Mouse (Mus musculus): ENCODE data around the gene Skil. TPM values are rescaled to one million over a fixed set of nuclear protein-coding genes. Genes with fewer than 3 reads are reported as not detected.
A peak's percentile ranks its signal among the peaks of the same experiment; 100 is the strongest.

Gene Skil
- polyA plus RNA-seq, 2 experiments = 13.7 to 20.6 TPM

- Histone ChIP-seq H3K9ac (ENCODE audit: low read depth, low read length, severe bottlenecking) (no peak overlapping the region), H3K4me1 (ENCODE audit: control insufficient read depth, insufficient read depth, low read length) (peaks cover 5% of the 10 kb centered on the region), H3K27me3 (ENCODE audit: control insufficient read depth, insufficient read depth, low read length) (no peaks in the 10 kb centered on the region), H3K36me3 (ENCODE audit: control insufficient read depth, insufficient read depth, low read length) (no peaks in the 10 kb centered on the region), H3K4me2 (replicated peaks; ENCODE audit: low read depth, low read length, severe bottlenecking) (no peak overlapping the region), H3K4me3 (replicated peaks; ENCODE audit: low read length) (no peak overlapping the region), H3K27ac (replicated peaks; ENCODE audit: low read depth, low read length) (no peak overlapping the region), H3K9me3 (ENCODE audit: control insufficient read depth, low read length) (no peaks in the 10 kb centered on the region)
- no peak for TF ChIP-seq POLR2A (IDR thresholded peaks at IDR 0.05; ENCODE audit: borderline replicate concordance, extremely low read depth, insufficient read depth, insufficient read length)
- WGBS = 63% methylated on average over 15 of the region's 15 CpGs
- ATAC-seq (ENCODE audit: low FRiP score, low read depth) = no peak
- DNase-seq (ENCODE audit: low spot score) = peak; percentile 64
Measured at GRCm38 (mm10) chr3:31157776-31158175, 62.9 kb downstream of the Skil start.

- H3K36me3 ChIP-seq (ENCODE audit: control insufficient read depth, insufficient read depth, low read length) = no peaks in the 10 kb centered on the region
- H3K27me3 ChIP-seq (ENCODE audit: control insufficient read depth, insufficient read depth, low read length) = no peaks in the 10 kb centered on the region
- peaks cover 5% of the 10 kb centered on the region for H3K4me1 ChIP-seq (ENCODE audit: control insufficient read depth, insufficient read depth, low read length)
- ATAC-seq (ENCODE audit: low FRiP score, low read depth) = no peak
- DNase-seq (ENCODE audit: low spot score) = no peak
- no peak overlapping the region for H3K4me3 ChIP-seq (replicated peaks; ENCODE audit: low read length)
- H3K9ac ChIP-seq (ENCODE audit: low read depth, low read length, severe bottlenecking) = no peak overlapping the region
- H3K4me2 ChIP-seq (replicated peaks; ENCODE audit: low read depth, low read length, severe bottlenecking) = no peak overlapping the region
- no peak overlapping the region for H3K27ac ChIP-seq (replicated peaks; ENCODE audit: low read depth, low read length)
- H3K9me3 ChIP-seq (ENCODE audit: control insufficient read depth, low read length) = no peaks in the 10 kb centered on the region
- 72% methylated on average over 10 of the region's 10 CpGs for WGBS
- TF ChIP-seq POLR2A (IDR thresholded peaks at IDR 0.05; ENCODE audit: borderline replicate concordance, extremely low read depth, insufficient read depth, insufficient read length) = no peak
Measured at GRCm38 (mm10) chr3:31160046-31160445, 65.2 kb downstream of the Skil start.

GRCm38 (mm10) chr3:31161336-31161735, 66.5 kb downstream of the Skil start:
- Histone ChIP-seq H3K9ac (ENCODE audit: low read depth, low read length, severe bottlenecking) (no peak overlapping the region), H3K4me3 (replicated peaks; ENCODE audit: low read length) (no peak overlapping the region), H3K9me3 (ENCODE audit: control insufficient read depth, low read length) (no peaks in the 10 kb centered on the region), H3K27me3 (ENCODE audit: control insufficient read depth, insufficient read depth, low read length) (no peaks in the 10 kb centered on the region), H3K4me1 (ENCODE audit: control insufficient read depth, insufficient read depth, low read length) (peaks cover under 1% of the 10 kb centered on the region), H3K36me3 (ENCODE audit: control insufficient read depth, insufficient read depth, low read length) (no peaks in the 10 kb centered on the region), H3K27ac (replicated peaks; ENCODE audit: low read depth, low read length) (no peak overlapping the region), H3K4me2 (replicated peaks; ENCODE audit: low read depth, low read length, severe bottlenecking) (no peak overlapping the region)
- WGBS = 49% methylated on average over 6 of the region's 6 CpGs
- DNase-seq (ENCODE audit: low spot score) (no peak), ATAC-seq (ENCODE audit: low FRiP score, low read depth) (no peak)
- no peak for TF ChIP-seq POLR2A (IDR thresholded peaks at IDR 0.05; ENCODE audit: borderline replicate concordance, extremely low read depth, insufficient read depth, insufficient read length)

GRCm38 (mm10) chr3:31162860-31163259, 68.0 kb downstream of the Skil start:
- no peak for ATAC-seq (ENCODE audit: low FRiP score, low read depth)
- Histone ChIP-seq H3K36me3 (ENCODE audit: control insufficient read depth, insufficient read depth, low read length) (no peaks in the 10 kb centered on the region), H3K4me1 (ENCODE audit: control insufficient read depth, insufficient read depth, low read length) (no peaks in the 10 kb centered on the region; the same call in 1 of the 2 replicates)

GRCm38 (mm10) chr3:31165803-31166202, 70.9 kb downstream of the Skil start:
- no peak overlapping the region for H3K4me3 ChIP-seq (replicated peaks; ENCODE audit: low read length)
- 66% methylated on average over 3 of the region's 3 CpGs for WGBS
- no peaks in the 10 kb centered on the region for H3K27me3 ChIP-seq (ENCODE audit: control insufficient read depth, insufficient read depth, low read length)
- TF ChIP-seq POLR2A (IDR thresholded peaks at IDR 0.05; ENCODE audit: borderline replicate concordance, extremely low read depth, insufficient read depth, insufficient read length) = no peak
- no peak overlapping the region for H3K27ac ChIP-seq (replicated peaks; ENCODE audit: low read depth, low read length)
- H3K9ac ChIP-seq (ENCODE audit: low read depth, low read length, severe bottlenecking) = no peak overlapping the region
- no peaks in the 10 kb centered on the region; the same call in 1 of the 2 replicates for H3K4me1 ChIP-seq (ENCODE audit: control insufficient read depth, insufficient read depth, low read length)
- ATAC-seq (ENCODE audit: low FRiP score, low read depth) = no peak
- DNase-seq (ENCODE audit: low spot score) = no peak
- no peak overlapping the region for H3K4me2 ChIP-seq (replicated peaks; ENCODE audit: low read depth, low read length, severe bottlenecking)
- no peaks in the 10 kb centered on the region for H3K36me3 ChIP-seq (ENCODE audit: control insufficient read depth, insufficient read depth, low read length)
- no peaks in the 10 kb centered on the region for H3K9me3 ChIP-seq (ENCODE audit: control insufficient read depth, low read length)

More at GRCm38 (mm10) chr3:31162860-31163259, 68.0 kb downstream of the Skil start:
- WGBS = 94% methylated on average over 14 of the region's 14 CpGs
- Histone ChIP-seq H3K9ac (ENCODE audit: low read depth, low read length, severe bottlenecking) (no peak overlapping the region), H3K27ac (replicated peaks; ENCODE audit: low read depth, low read length) (no peak overlapping the region), H3K4me2 (replicated peaks; ENCODE audit: low read depth, low read length, severe bottlenecking) (no peak overlapping the region), H3K27me3 (ENCODE audit: control insufficient read depth, insufficient read depth, low read length) (no peaks in the 10 kb centered on the region), H3K9me3 (ENCODE audit: control insufficient read depth, low read length) (no peaks in the 10 kb centered on the region), H3K4me3 (replicated peaks; ENCODE audit: low read length) (no peak overlapping the region)
- no peak for TF ChIP-seq POLR2A (IDR thresholded peaks at IDR 0.05; ENCODE audit: borderline replicate concordance, extremely low read depth, insufficient read depth, insufficient read length)
- DNase-seq (ENCODE audit: low spot score) = no peak

All from limb, embryonic 14.5 days (tissue).